In the genomic region with DNA sequence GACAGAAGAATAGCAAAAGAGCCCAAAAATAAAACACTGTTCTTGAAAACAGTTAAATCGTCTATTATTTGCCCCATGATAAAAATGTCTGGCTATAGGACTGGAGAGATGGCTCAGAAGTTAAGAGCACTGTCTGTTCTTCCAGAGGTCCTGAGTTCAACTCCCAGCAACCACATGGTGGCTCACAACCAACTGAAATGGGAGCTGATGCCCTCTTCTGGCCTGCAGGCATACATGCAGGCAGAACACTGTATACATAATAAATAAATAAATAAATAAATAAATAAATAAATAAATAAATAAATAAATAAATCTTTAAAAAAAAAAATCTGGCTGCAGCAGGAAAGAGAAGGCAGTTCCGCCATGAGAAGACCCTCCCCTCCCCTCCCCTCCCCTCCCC, we compare ENCODE assay signal across 7 mouse cellular contexts. TPM values are rescaled to one million over a fixed set of nuclear protein-coding genes. Genes with fewer than 3 reads are reported as not detected.
DNase-seq lines count a peak whose midpoint lies in the region; ATAC-seq and TF ChIP-seq lines count a peak whose summit lies in the region.
"Not testable (repeated sequence)": the region's sequence is repeated elsewhere in the genome, so short reads cannot be mapped to it uniquely, and the experiment has no call there.

No protein-coding gene starts in this region.

- not testable (repeated sequence) for ATAC-seq in intestine, embryonic 14.5 days (replicated peaks; ENCODE audit: low FRiP score, low TSS enrichment, low read depth); lung, embryonic 14.5 days (ENCODE audit: insufficient read depth)

- TF ChIP-seq EP300 in ES-Bruce4 (IDR thresholded peaks at IDR 0.05; ENCODE audit: insufficient read depth, low read depth, low read length), result not testable (repeated sequence)

- H3K4me3 ChIP-seq in ES-Bruce4 (ENCODE audit: low read depth, low read length); gastrocnemius, adult 2 months; intestine, embryonic 14.5 days (ENCODE audit: low read depth, low read length); lung, embryonic 14.5 days (ENCODE audit: low read depth, low read length); thymus, adult 2 months (ENCODE audit: control insufficient read depth, insufficient read depth, low read length): not testable (repeated sequence)

- H3K36me3 ChIP-seq in ES-Bruce4 (ENCODE audit: control insufficient read depth, insufficient read depth, low read length, poor library complexity, severe bottlenecking), result peaks cover 68% of the 10 kb centered on the region
- peaks cover 86% of the 10 kb centered on the region for H3K36me3 ChIP-seq in intestine, embryonic 14.5 days (ENCODE audit: control insufficient read depth, insufficient read depth, low read length)
- peaks cover 85% of the 10 kb centered on the region for H3K36me3 ChIP-seq in lung, embryonic 14.5 days (ENCODE audit: insufficient read depth)
- H3K36me3 ChIP-seq in thymus, adult 2 months (ENCODE audit: control insufficient read depth, insufficient read depth, low read length), result peaks cover 91% of the 10 kb centered on the region

- TF ChIP-seq CTCF in ES-Bruce4 (IDR thresholded peaks at IDR 0.05; ENCODE audit: low read depth, low read length), result peak; percentile 3
- TF ChIP-seq CTCF in gastrocnemius, adult 2 months (IDR thresholded peaks at IDR 0.05), result peak; percentile 26; the same call in 1 of the 2 replicates
- TF ChIP-seq CTCF in lung, embryonic 14.5 days (IDR thresholded peaks at IDR 0.05; ENCODE audit: low read depth), result peak; percentile 29
- not testable (repeated sequence) for TF ChIP-seq CTCF in thymus, adult 2 months (IDR thresholded peaks at IDR 0.05; ENCODE audit: borderline replicate concordance, control insufficient read depth, extremely low read depth, insufficient read depth, low read length, poor library complexity)

- TF ChIP-seq POLR2A in ES-Bruce4 (IDR thresholded peaks at IDR 0.05; ENCODE audit: insufficient read depth, low read length); thymus, adult 2 months (IDR thresholded peaks at IDR 0.05; ENCODE audit: control insufficient read depth, extremely low read depth, insufficient read depth, low read length, poor library complexity): not testable (repeated sequence)

- intact Hi-C loops in gastrocnemius, adult 2 months (cut with DNase I), result loop anchor here (10.0 kb wide), 1 partner anchor 584 kb away; no protein-coding TSS in a partner anchor

- DNase-seq in A20 (ENCODE audit: low read depth, low spot score) (peak; percentile 33), R1 (ENCODE audit: low read depth, low spot score) (peak; percentile 58)
- not testable (repeated sequence) for DNase-seq in gastrocnemius, adult 2 months; lung, embryonic 14.5 days
- DNase-seq in intestine, embryonic 14.5 days (ENCODE audit: low spot score), result peak; percentile 18
- peak; percentile 21 for DNase-seq in thymus, adult 2 months

- H3K27ac ChIP-seq in ES-Bruce4 (ENCODE audit: insufficient read depth, low read length); gastrocnemius, adult 2 months; intestine, embryonic 14.5 days (ENCODE audit: low read depth); lung, embryonic 14.5 days (ENCODE audit: low read depth); thymus, adult 2 months (ENCODE audit: control insufficient read depth, insufficient read depth, low read length): not testable (repeated sequence)

- 93% methylated on average over 2 of the region's 2 CpGs for WGBS in intestine, embryonic 14.5 days
- WGBS in lung, embryonic 14.5 days, result 91% methylated on average over 2 of the region's 2 CpGs
- WGBS in thymus, adult 2 months, result 95% methylated on average over 2 of the region's 2 CpGs

- not testable (repeated sequence) for H3K9ac ChIP-seq in ES-Bruce4 (ENCODE audit: low read depth, poor library complexity, severe bottlenecking); intestine, embryonic 14.5 days (ENCODE audit: low read length); lung, embryonic 14.5 days

- H3K9me3 ChIP-seq in ES-Bruce4 (replicated peaks; ENCODE audit: control insufficient read depth, insufficient read depth, low read length, poor library complexity, severe bottlenecking); intestine, embryonic 14.5 days (ENCODE audit: control insufficient read depth, low read length); lung, embryonic 14.5 days (ENCODE audit: low read depth, low read length): not testable (repeated sequence)

- not testable (repeated sequence) for H3K4me2 ChIP-seq in intestine, embryonic 14.5 days (ENCODE audit: low read length); lung, embryonic 14.5 days

- H3K27me3 ChIP-seq in ES-Bruce4 (ENCODE audit: control insufficient read depth, insufficient read depth, low read length, poor library complexity, severe bottlenecking); intestine, embryonic 14.5 days (replicated peaks; ENCODE audit: control insufficient read depth, insufficient read depth, low read length); lung, embryonic 14.5 days (ENCODE audit: insufficient read depth, low read length); thymus, adult 2 months (ENCODE audit: control insufficient read depth, insufficient read depth, low read length): not testable (repeated sequence)

- H3K4me1 ChIP-seq in ES-Bruce4 (ENCODE audit: control insufficient read depth, insufficient read depth, low read length); intestine, embryonic 14.5 days (replicated peaks; ENCODE audit: control insufficient read depth, insufficient read depth, low read length); lung, embryonic 14.5 days (ENCODE audit: insufficient read depth); thymus, adult 2 months (replicated peaks; ENCODE audit: control insufficient read depth, insufficient read depth, low read length): not testable (repeated sequence)

RNA-seq across cellular contexts. Expression of gene Sf3b1, which starts 19.0 kb away (rescaled TPM):
- polyA plus RNA-seq in ES-Bruce4 (2011; ENCODE audit: insufficient read depth, insufficient read length, low read depth, missing spikeins), result 277 and 314 TPM in 2 replicates
- 10 to 100 TPM; 53.6 to 56.3 TPM for total RNA-seq in gastrocnemius, adult 2 months (2021)
- polyA plus RNA-seq in intestine, embryonic 14.5 days (2014; fragmentation: Nextera tagmentation; extraction: Ambion mirVana), result 293 and 313 TPM in 2 replicates
- 313 and 342 TPM in 2 replicates for polyA plus RNA-seq in lung, embryonic 14.5 days (2014; fragmentation: Nextera tagmentation; extraction: Ambion mirVana)
- 90.6 and 110 TPM in 2 replicates for polyA plus RNA-seq in thymus, adult 2 months (2012; rRNA removed)

RNA-seq across cellular contexts. Expression of gene Coq10b, which starts 44.3 kb away (rescaled TPM):
- 21.2 and 27.1 TPM in 2 replicates for polyA plus RNA-seq in ES-Bruce4 (2011; ENCODE audit: insufficient read depth, insufficient read length, low read depth, missing spikeins)
- 10 to 100 TPM; 13.7 to 17.0 TPM for total RNA-seq in gastrocnemius, adult 2 months (2021)
- polyA plus RNA-seq in intestine, embryonic 14.5 days (2014; fragmentation: Nextera tagmentation; extraction: Ambion mirVana), result 16.2 and 19.8 TPM in 2 replicates
- 21.1 and 22.9 TPM in 2 replicates for polyA plus RNA-seq in lung, embryonic 14.5 days (2014; fragmentation: Nextera tagmentation; extraction: Ambion mirVana)
- 5.5 and 6.6 TPM in 2 replicates for polyA plus RNA-seq in thymus, adult 2 months (2012; rRNA removed)
